Mouse (Mus musculus) CD4-positive naive resting alpha-beta T cell, adult 57 days (primary cell): ENCODE results near the gene Itpk1. TPM values are rescaled to one million over a fixed set of nuclear protein-coding genes. Genes with fewer than 3 reads are reported as not detected.

Experiments used
- total RNA-seq: library from RNA; stranded (reverse); gene quantifications from one replicate; pipeline ENCODE4 v1.2.4, GENCODE M21; 2023

The Itpk1 gene
- 61.9 TPM for total RNA-seq

DNA sequence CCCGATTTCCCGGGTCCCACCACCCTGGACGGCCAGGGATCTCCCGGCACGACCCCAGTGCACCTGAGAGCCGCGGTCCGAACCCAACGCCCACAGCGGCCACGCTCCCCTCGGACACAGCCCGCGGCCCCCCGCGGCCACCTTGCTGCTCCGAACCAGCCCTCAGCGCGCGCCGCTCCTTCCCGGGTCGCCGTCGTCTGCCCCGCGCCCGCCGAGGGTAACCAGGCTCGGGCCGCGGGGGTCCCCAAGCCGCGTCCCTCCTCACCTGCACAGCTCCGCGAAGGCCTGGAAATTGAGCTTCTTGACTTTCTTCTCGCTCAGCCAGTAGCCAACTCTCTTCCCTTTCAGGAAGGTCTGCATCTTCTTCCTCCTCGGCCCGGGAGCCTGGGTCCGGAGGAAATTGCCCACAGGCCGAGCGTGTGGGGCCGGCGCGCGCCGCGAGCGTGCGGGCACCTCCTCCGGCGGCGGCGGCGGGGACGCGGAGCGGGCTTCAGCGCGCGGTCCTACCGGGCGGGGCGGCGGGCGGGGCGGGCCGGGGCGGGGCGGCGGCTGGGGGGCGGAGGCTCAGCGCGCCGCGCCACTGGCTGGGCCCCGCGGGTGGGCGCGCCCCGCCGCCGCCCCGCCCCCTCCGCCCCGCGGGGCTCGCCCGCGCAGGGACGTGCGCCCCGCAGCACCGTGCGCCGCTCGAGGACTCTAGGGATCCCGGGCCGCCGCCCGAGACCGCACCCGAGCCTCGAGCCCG lies at the start of gene Itpk1:
Gene Itpk1, minus strand, starts transcription at position 474 of the 742 bp plus-strand sequence.

DNA sequence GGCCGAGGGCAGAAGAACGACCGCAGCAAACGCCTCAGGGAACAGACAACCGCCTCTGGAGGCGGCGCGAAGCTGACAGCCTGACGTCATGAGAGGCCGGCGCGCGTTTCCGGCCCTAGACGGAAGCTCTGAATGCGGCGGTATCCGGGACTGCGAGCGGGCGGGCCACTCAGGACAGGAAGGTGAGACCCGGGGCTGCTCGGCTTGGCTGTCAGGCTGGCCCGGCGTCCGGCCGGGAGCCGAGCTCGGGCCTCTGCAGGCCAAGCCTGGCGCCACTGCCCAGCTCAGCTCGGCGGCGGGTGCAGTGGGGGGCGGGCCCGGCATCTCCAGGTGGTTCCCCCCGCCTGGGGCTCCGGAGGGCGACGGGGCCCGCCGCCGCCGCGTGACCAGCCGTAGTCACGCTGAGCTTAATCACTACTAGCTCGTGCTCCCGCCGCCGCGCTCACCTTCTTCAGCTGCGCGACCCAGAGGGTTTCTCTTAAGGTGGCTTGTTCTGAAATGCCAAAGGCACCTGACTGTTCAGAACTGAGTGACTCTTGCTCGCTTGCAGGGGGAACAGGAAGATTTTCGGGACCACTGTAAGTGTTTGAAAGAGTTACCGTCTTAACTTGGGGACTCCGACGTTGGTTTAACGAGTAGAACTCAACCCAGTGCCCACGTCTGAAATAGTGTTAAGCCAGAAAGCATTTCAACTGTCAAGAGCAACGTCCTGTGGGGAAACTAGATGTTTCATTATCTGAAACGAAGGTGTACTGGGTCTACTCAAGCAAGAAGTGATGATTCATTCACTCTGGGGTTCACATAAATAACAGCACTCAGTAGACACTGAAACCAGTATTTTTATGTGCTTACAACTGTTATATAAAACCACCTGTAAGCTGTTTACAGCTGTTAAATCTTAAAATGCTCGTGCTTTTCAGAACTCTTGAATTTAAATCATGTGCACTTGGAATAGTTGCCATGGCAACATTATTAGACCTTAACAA lies 39.2 kb upstream of the Itpk1 start, which contains the start of the genes Moap1 and Tmem251:
Gene Moap1, minus strand, starts transcription at position 73 of the 986 bp plus-strand sequence.
Gene Tmem251, plus strand, starts transcription at position 174 of the 986 bp plus-strand sequence.

DNA sequence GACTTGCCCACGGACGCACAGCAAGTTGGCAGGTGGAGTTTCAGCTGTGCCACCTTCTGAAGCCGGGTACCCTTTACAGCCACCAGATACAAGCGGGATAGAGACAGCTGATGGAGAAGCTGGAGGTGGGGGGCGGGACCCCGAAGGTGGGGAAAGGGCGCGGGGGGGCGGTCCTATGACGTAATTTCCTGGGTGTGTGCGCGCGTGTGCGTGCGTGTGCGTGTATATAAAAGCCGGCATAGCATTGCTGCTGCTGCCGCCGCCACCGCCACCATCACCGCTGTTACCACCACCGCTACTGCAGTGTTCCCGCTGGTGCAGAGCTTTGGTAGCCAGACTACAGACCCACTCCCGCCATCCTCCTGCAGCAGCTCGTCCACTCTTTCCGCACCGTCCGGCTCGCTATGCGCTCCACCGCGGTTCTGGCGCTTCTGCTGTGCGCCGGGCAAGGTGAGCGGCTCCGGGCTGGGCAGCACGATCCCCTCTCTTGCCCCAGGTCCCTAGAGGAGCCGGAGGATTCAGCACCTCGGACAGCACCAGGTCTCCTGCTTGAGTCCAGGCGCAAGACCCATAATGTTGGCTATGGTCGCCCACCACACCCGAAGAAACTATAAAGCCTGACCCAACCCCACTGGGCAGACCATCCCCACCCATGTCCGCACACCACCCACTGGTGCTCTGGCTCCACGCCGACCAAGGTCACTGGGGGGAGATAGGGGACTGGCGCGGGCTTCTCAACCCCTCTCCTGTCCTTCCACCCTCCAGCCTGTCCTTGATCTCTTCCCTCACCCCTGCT lies 149.8 kb downstream of the Itpk1 start, which contains the start of gene Chga:
Gene Chga, plus strand, starts transcription at position 249 of the 796 bp plus-strand sequence.

Other genes with a start within 250 kb of the Itpk1 start
- gene Golga5, start 235.8 kb downstream of the Itpk1 start, total RNA-seq = 37.3 TPM
- gene Chga, start 150.0 kb downstream of the Itpk1 start, total RNA-seq = not detected
- 9.6 TPM for gene Moap1, start 38.7 kb upstream of the Itpk1 start, total RNA-seq
- gene Tmem251, start 38.8 kb upstream of the Itpk1 start, total RNA-seq = 14.8 TPM
- not detected for gene Gm28051, start 52.8 kb upstream of the Itpk1 start, total RNA-seq
- gene Gon7, start 52.9 kb upstream of the Itpk1 start, total RNA-seq = 32.6 TPM
- 21.2 TPM for gene Ubr7, start 53.0 kb upstream of the Itpk1 start, total RNA-seq
- 4.8 TPM for gene Gm20604, start 53.7 kb upstream of the Itpk1 start, total RNA-seq
- 55.2 TPM for gene Btbd7, start 173.5 kb upstream of the Itpk1 start, total RNA-seq
- gene Cox8c, start 194.4 kb upstream of the Itpk1 start, total RNA-seq = not detected
- not detected for gene Unc79, start 243.9 kb upstream of the Itpk1 start, total RNA-seq